Mouse (Mus musculus): ENCODE data around the gene Nop56.

DNA sequence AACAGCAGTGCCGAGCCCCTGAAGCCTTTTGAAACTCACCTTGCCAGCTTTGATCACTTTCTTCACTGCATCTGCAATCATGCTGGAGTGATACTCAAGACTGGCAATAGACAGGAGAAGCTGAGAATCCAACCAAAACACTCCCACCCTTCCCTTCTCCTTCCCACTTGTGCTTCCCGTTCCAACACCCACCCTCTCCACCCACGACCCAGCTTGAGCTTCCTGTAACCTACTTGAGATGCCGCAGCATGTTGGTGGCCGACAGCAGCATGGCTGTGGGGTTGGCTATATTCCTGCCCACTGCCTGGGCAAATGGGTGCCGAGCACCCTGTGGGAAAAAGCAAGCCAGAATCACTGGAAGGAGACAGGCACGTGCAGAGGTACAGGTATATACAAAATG, 6.0 kb downstream of the Nop56 start:
- TF ChIP-seq HCFC1 (IDR thresholded peaks at IDR 0.05; ENCODE audit: borderline replicate concordance, insufficient read depth, low read length) (no peak), CHD2 (IDR thresholded peaks at IDR 0.05; ENCODE audit: low read depth, low read length) (no peak), MAFK (IDR thresholded peaks at IDR 0.05; ENCODE audit: insufficient read depth, low read depth, low read length) (no peak), ZNF384 (IDR thresholded peaks at IDR 0.05; ENCODE audit: low read depth, low read length) (no peak)
